Mouse (Mus musculus): ENCODE measurements around the gene Zfp804b.

- TF ChIP-seq CTCF (IDR thresholded peaks at IDR 0.05; ENCODE audit: borderline replicate concordance, control insufficient read depth, extremely low read depth, insufficient read depth, low read length, poor library complexity) (no peak), POLR2A (IDR thresholded peaks at IDR 0.05; ENCODE audit: control insufficient read depth, extremely low read depth, insufficient read depth, low read length, poor library complexity) (no peak)
Measured at GRCm38 (mm10) chr5:6934837-6935236, 409.7 kb downstream of the Zfp804b start.
